Mouse (Mus musculus): Measurements from ENCODE around the gene Chfr. TPM values are rescaled to one million over a fixed set of nuclear protein-coding genes. Genes with fewer than 3 reads are reported as not detected.

Gene Chfr
- total and polyA plus RNA-seq, 2 experiments, result 18.4 to 19.8 TPM

- Histone ChIP-seq H3K79me2 (ENCODE audit: control insufficient read depth, insufficient read depth, low read length) (no peaks in the 10 kb centered on the region), H3K27ac (replicated peaks; ENCODE audit: insufficient read depth, low read depth, low read length) (no peak overlapping the region), H3K4me1 (ENCODE audit: control insufficient read depth, insufficient read depth, low read length) (peaks cover 11% of the 10 kb centered on the region), H3K27me3 (ENCODE audit: control insufficient read depth, insufficient read depth, low read length) (no peaks in the 10 kb centered on the region), H3K4me3 (ENCODE audit: insufficient read depth, low read depth, low read length) (no peak overlapping the region), H3K36me3 (ENCODE audit: control insufficient read depth, insufficient read depth, low read length) (peaks cover 4% of the 10 kb centered on the region; the same call in 1 of the 2 replicates), H3K9ac (ENCODE audit: low read depth, low read length) (no peak overlapping the region)
- no peak for DNase-seq (ENCODE audit: extremely low read depth, low read depth, low spot score)
- no peak for TF ChIP-seq CTCF (IDR thresholded peaks at IDR 0.05; ENCODE audit: low read depth, low read length)
- TF ChIP-seq POLR2A (IDR thresholded peaks at IDR 0.05; ENCODE audit: extremely low read depth, insufficient read depth, low read length), result no peak
- WGBS, result 88% methylated on average over 1 of the region's 1 CpGs
Observed at GRCm38 (mm10) chr5:110098991-110099477, 36.6 kb upstream of the Chfr start.

GRCm38 (mm10) chr5:110099656-110100580, 35.7 kb upstream of the Chfr start, which contains the start of gene Plcxd1:
Gene Plcxd1, plus strand, starts transcription at chr5:110099969.
- H3K27me3 ChIP-seq (ENCODE audit: control insufficient read depth, insufficient read depth, low read length), result no peaks in the 10 kb centered on the region
- WGBS, result 22% methylated on average over 25 of the region's 25 CpGs
- H3K36me3 ChIP-seq (ENCODE audit: control insufficient read depth, insufficient read depth, low read length), result peaks cover 9% of the 10 kb centered on the region; the same call in 1 of the 2 replicates
- peaks cover 11% of the 10 kb centered on the region for H3K4me1 ChIP-seq (ENCODE audit: control insufficient read depth, insufficient read depth, low read length)
- peak within 1 kb of the TSS; percentile 8; the same call in 1 of the 2 replicates for H3K9ac ChIP-seq (ENCODE audit: low read depth, low read length)
- no peak within 1 kb of the TSS for H3K27ac ChIP-seq (replicated peaks; ENCODE audit: insufficient read depth, low read depth, low read length)
- no peak for TF ChIP-seq CTCF (IDR thresholded peaks at IDR 0.05; ENCODE audit: low read depth, low read length)
- TF ChIP-seq POLR2A (IDR thresholded peaks at IDR 0.05; ENCODE audit: extremely low read depth, insufficient read depth, low read length), result no peak
- peak; percentile 61 for DNase-seq (ENCODE audit: extremely low read depth, low read depth, low spot score)
- peak within 1 kb of the TSS; percentile 49; the same call in 1 of the 2 replicates for H3K4me3 ChIP-seq (ENCODE audit: insufficient read depth, low read depth, low read length)
- no peaks in the 10 kb centered on the region for H3K79me2 ChIP-seq (ENCODE audit: control insufficient read depth, insufficient read depth, low read length)

GRCm38 (mm10) chr5:110100921-110101631, 34.6 kb upstream of the Chfr start:
- Histone ChIP-seq H3K79me2 (ENCODE audit: control insufficient read depth, insufficient read depth, low read length) (no peaks in the 10 kb centered on the region), H3K4me3 (ENCODE audit: insufficient read depth, low read depth, low read length) (peak overlapping the region; percentile 49; the same call in 1 of the 2 replicates), H3K27ac (replicated peaks; ENCODE audit: insufficient read depth, low read depth, low read length) (no peak overlapping the region), H3K27me3 (ENCODE audit: control insufficient read depth, insufficient read depth, low read length) (no peaks in the 10 kb centered on the region), H3K4me1 (ENCODE audit: control insufficient read depth, insufficient read depth, low read length) (peaks cover 11% of the 10 kb centered on the region), H3K9ac (ENCODE audit: low read depth, low read length) (peak overlapping the region; percentile 32), H3K36me3 (ENCODE audit: control insufficient read depth, insufficient read depth, low read length) (peaks cover 9% of the 10 kb centered on the region; the same call in 1 of the 2 replicates)
- WGBS, result 2% methylated on average over 36 of the region's 37 CpGs
- DNase-seq (ENCODE audit: extremely low read depth, low read depth, low spot score), result no peak
- no peak for TF ChIP-seq POLR2A (IDR thresholded peaks at IDR 0.05; ENCODE audit: extremely low read depth, insufficient read depth, low read length)
- no peak for TF ChIP-seq CTCF (IDR thresholded peaks at IDR 0.05; ENCODE audit: low read depth, low read length)

GRCm38 (mm10) chr5:110101716-110102347, 33.8 kb upstream of the Chfr start:
- peak overlapping the region; percentile 14; the same call in 1 of the 2 replicates for H3K9ac ChIP-seq (ENCODE audit: low read depth, low read length)

GRCm38 (mm10) chr5:110102429-110102828, 33.2 kb upstream of the Chfr start:
- DNase-seq (ENCODE audit: extremely low read depth, low read depth, low spot score), result no peak
- Histone ChIP-seq H3K79me2 (ENCODE audit: control insufficient read depth, insufficient read depth, low read length) (peaks cover 6% of the 10 kb centered on the region; the same call in 1 of the 2 replicates), H3K9ac (ENCODE audit: low read depth, low read length) (no peak overlapping the region), H3K4me3 (ENCODE audit: insufficient read depth, low read depth, low read length) (no peak overlapping the region), H3K27me3 (ENCODE audit: control insufficient read depth, insufficient read depth, low read length) (no peaks in the 10 kb centered on the region), H3K4me1 (ENCODE audit: control insufficient read depth, insufficient read depth, low read length) (peaks cover 14% of the 10 kb centered on the region), H3K27ac (replicated peaks; ENCODE audit: insufficient read depth, low read depth, low read length) (no peak overlapping the region), H3K36me3 (ENCODE audit: control insufficient read depth, insufficient read depth, low read length) (peaks cover 9% of the 10 kb centered on the region; the same call in 1 of the 2 replicates)
- TF ChIP-seq CTCF (IDR thresholded peaks at IDR 0.05; ENCODE audit: low read depth, low read length), result no peak
- TF ChIP-seq POLR2A (IDR thresholded peaks at IDR 0.05; ENCODE audit: extremely low read depth, insufficient read depth, low read length), result no peak
- 87% methylated on average over 13 of the region's 13 CpGs for WGBS

More at GRCm38 (mm10) chr5:110101716-110102347, 33.8 kb upstream of the Chfr start:
- peaks cover 9% of the 10 kb centered on the region; the same call in 1 of the 2 replicates for H3K36me3 ChIP-seq (ENCODE audit: control insufficient read depth, insufficient read depth, low read length)
- 21% methylated on average over 34 of the region's 34 CpGs for WGBS
- peaks cover 12% of the 10 kb centered on the region for H3K4me1 ChIP-seq (ENCODE audit: control insufficient read depth, insufficient read depth, low read length)
- H3K27me3 ChIP-seq (ENCODE audit: control insufficient read depth, insufficient read depth, low read length), result no peaks in the 10 kb centered on the region
- no peak overlapping the region for H3K27ac ChIP-seq (replicated peaks; ENCODE audit: insufficient read depth, low read depth, low read length)
- no peak for DNase-seq (ENCODE audit: extremely low read depth, low read depth, low spot score)
- no peak for TF ChIP-seq POLR2A (IDR thresholded peaks at IDR 0.05; ENCODE audit: extremely low read depth, insufficient read depth, low read length)
- no peak for TF ChIP-seq CTCF (IDR thresholded peaks at IDR 0.05; ENCODE audit: low read depth, low read length)
- peak overlapping the region; percentile 24; the same call in 1 of the 2 replicates for H3K4me3 ChIP-seq (ENCODE audit: insufficient read depth, low read depth, low read length)
- H3K79me2 ChIP-seq (ENCODE audit: control insufficient read depth, insufficient read depth, low read length), result peaks cover 3% of the 10 kb centered on the region; the same call in 1 of the 2 replicates
